ENCODE assay signal across 24 mouse cellular contexts in genomic region chr7:16418713-16419112, GRCm38 (mm10). TPM values are rescaled to one million over a fixed set of nuclear protein-coding genes. Genes with fewer than 3 reads are reported as not detected.
DNase-seq lines count a peak whose midpoint lies in the region; ATAC-seq lines count a peak whose summit lies in the region.
"Had no signal": no experiment of that assay in that cellular context is flagged by ENCODE, and none has a peak within 500 bp of the region (broad histone marks: within the 10 kb centered on the region; RNA-seq: fewer than 3 reads in every experiment).

No protein-coding gene starts in this region.

- no peak overlapping the region for H3K4me2 ChIP-seq in liver, embryonic 13.5 days
- no peak overlapping the region for H3K4me2 ChIP-seq in kidney, embryonic 14.5 days (replicated peaks; ENCODE audit: low read depth, low read length)
- H3K4me2 ChIP-seq: hindbrain, embryonic 12.5 days; limb, embryonic 13.5 days; lung, embryonic 15.5 days; neural tube, embryonic 13.5 days had no signal

- H3K27ac ChIP-seq in liver, embryonic 13.5 days = 0 out of 2 replicates have a peak overlapping the region, but pooled peaks have one; percentile 5
- H3K27ac ChIP-seq in kidney, embryonic 14.5 days (ENCODE audit: low read depth, low read length) = no peak overlapping the region
- H3K27ac ChIP-seq: hindbrain, embryonic 12.5 days; limb, embryonic 13.5 days; lung, embryonic 15.5 days; midbrain, embryonic 10.5 days; neural tube, embryonic 13.5 days had no signal

- H3K9ac ChIP-seq in liver, embryonic 13.5 days = no peak overlapping the region
- H3K9ac ChIP-seq in kidney, embryonic 14.5 days (ENCODE audit: low read depth, low read length) = no peak overlapping the region
- H3K9ac ChIP-seq: forebrain, postnatal 0 days; hindbrain, embryonic 12.5 days; limb, embryonic 13.5 days; lung, embryonic 15.5 days; neural tube, embryonic 13.5 days had no signal

- no peak overlapping the region for H3K4me3 ChIP-seq in liver, embryonic 13.5 days (replicated peaks)
- H3K4me3 ChIP-seq in kidney, embryonic 14.5 days (ENCODE audit: low read length) = no peak overlapping the region
- H3K4me3 ChIP-seq: hindbrain, embryonic 12.5 days; limb, embryonic 13.5 days; lung, embryonic 15.5 days; midbrain, embryonic 10.5 days; myocyte; neural tube, embryonic 13.5 days had no signal

- 86% methylated on average over 5 of the region's 5 CpGs for WGBS in liver, embryonic 13.5 days (ENCODE audit: insufficient replicate concordance)
- WGBS in kidney, embryonic 14.5 days = 83% methylated on average over 5 of the region's 5 CpGs

- H3K4me1 ChIP-seq in liver, embryonic 13.5 days (replicated peaks) = peaks cover 35% of the 10 kb centered on the region
- H3K4me1 ChIP-seq in kidney, embryonic 14.5 days (ENCODE audit: control insufficient read depth, insufficient read depth, low read length) = peaks cover 6% of the 10 kb centered on the region; the same call in 1 of the 2 replicates
- H3K4me1 ChIP-seq: hindbrain, embryonic 12.5 days; limb, embryonic 13.5 days; neural tube, embryonic 13.5 days had no signal

- no peaks in the 10 kb centered on the region for H3K27me3 ChIP-seq in liver, embryonic 13.5 days
- H3K27me3 ChIP-seq in kidney, embryonic 14.5 days (ENCODE audit: control insufficient read depth, insufficient read depth, low read length) = no peaks in the 10 kb centered on the region
- H3K27me3 ChIP-seq: hindbrain, embryonic 12.5 days; limb, embryonic 13.5 days; lung, embryonic 15.5 days; neural tube, embryonic 13.5 days had no signal

- H3K36me3 ChIP-seq in liver, embryonic 13.5 days = peaks cover 94% of the 10 kb centered on the region
- H3K36me3 ChIP-seq in kidney, embryonic 14.5 days (ENCODE audit: control insufficient read depth, insufficient read depth, low read length) = peaks cover 73% of the 10 kb centered on the region

- ATAC-seq in liver, embryonic 13.5 days (ENCODE audit: low read depth) = no peak
- peak; percentile 58 for ATAC-seq in granulocyte monocyte progenitor cell, adult 5-6 weeks (replicated peaks; ENCODE audit: poor library complexity, severe bottlenecking)
- peak; percentile 69 for ATAC-seq in megakaryocyte progenitor cell, adult 5-6 weeks (replicated peaks; ENCODE audit: poor library complexity)
- ATAC-seq in kidney, embryonic 14.5 days (ENCODE audit: low FRiP score, low TSS enrichment) = no peak
- ATAC-seq: forebrain, postnatal 0 days; midbrain, embryonic 16.5 days had no signal

- no peak for DNase-seq in liver, embryonic 13.5 days
- no peak for DNase-seq in liver
- DNase-seq in NIH3T3 (ENCODE audit: low read depth) = peak; percentile 74
- no peak for DNase-seq in cerebellum, postnatal 14 days
- DNase-seq: adrenal gland, postnatal 36 days; cerebellum, adult 11 months; cerebellum, postnatal 10 days; forebrain, postnatal 0 days; gastrocnemius, postnatal 14 days; kidney, postnatal 14 days; layer of hippocampus, postnatal 36 days had no signal

- H3K9me3 ChIP-seq in liver, embryonic 13.5 days (replicated peaks) = no peaks in the 10 kb centered on the region
- no peaks in the 10 kb centered on the region for H3K9me3 ChIP-seq in kidney, embryonic 14.5 days (ENCODE audit: control insufficient read depth, low read length)
- H3K9me3 ChIP-seq: hindbrain, embryonic 12.5 days; limb, embryonic 13.5 days; lung, embryonic 15.5 days; midbrain, embryonic 10.5 days; neural tube, embryonic 13.5 days had no signal

RNA-seq across cellular contexts. Expression of gene Zc3h4, which starts 18.0 kb away (rescaled TPM):
- 8.2 and 8.3 TPM in 2 replicates for polyA plus RNA-seq in liver, embryonic 13.5 days (2015; fragmentation: Nextera tagmentation; extraction: Ambion mirVana)
- 42.3 and 57.9 TPM in 2 replicates for total RNA-seq in granulocyte monocyte progenitor cell, adult 5-6 weeks (2014; fragmentation: Nextera tagmentation)
- 20.9 and 40.7 TPM in 2 replicates for total RNA-seq in granulocyte monocyte progenitor cell, adult 5-6 weeks (2017)
- 36.5 and 38.7 TPM in 2 replicates for total RNA-seq in megakaryocyte progenitor cell, adult 5-6 weeks (2015)
- total RNA-seq in megakaryocyte progenitor cell, adult 5-6 weeks (2017) = 25.9 and 33.5 TPM in 2 replicates
- 16.7 and 23.6 TPM in 2 replicates for polyA plus RNA-seq in kidney, embryonic 14.5 days (2014; fragmentation: Nextera tagmentation; extraction: Ambion mirVana)

RNA-seq across cellular contexts. Expression of gene Sae1, which starts 31.1 kb away (rescaled TPM):
- polyA plus RNA-seq in liver, embryonic 13.5 days (2015; fragmentation: Nextera tagmentation; extraction: Ambion mirVana) = 144 and 161 TPM in 2 replicates
- 131 and 137 TPM in 2 replicates for total RNA-seq in granulocyte monocyte progenitor cell, adult 5-6 weeks (2014; fragmentation: Nextera tagmentation)
- 409 and 421 TPM in 2 replicates for total RNA-seq in granulocyte monocyte progenitor cell, adult 5-6 weeks (2017)
- 76.8 and 81.3 TPM in 2 replicates for total RNA-seq in megakaryocyte progenitor cell, adult 5-6 weeks (2015)
- 429 and 547 TPM in 2 replicates for total RNA-seq in megakaryocyte progenitor cell, adult 5-6 weeks (2017)
- 241 and 323 TPM in 2 replicates for polyA plus RNA-seq in kidney, embryonic 14.5 days (2014; fragmentation: Nextera tagmentation; extraction: Ambion mirVana)

RNA-seq across cellular contexts. Expression of gene Tmem160, which starts 33.9 kb away (rescaled TPM):
- polyA plus RNA-seq in liver, embryonic 13.5 days (2015; fragmentation: Nextera tagmentation; extraction: Ambion mirVana) = 30.0 and 35.4 TPM in 2 replicates
- total RNA-seq in granulocyte monocyte progenitor cell, adult 5-6 weeks (2014; fragmentation: Nextera tagmentation) = 27.5 and 71.6 TPM in 2 replicates
- 17.2 and 26.2 TPM in 2 replicates for total RNA-seq in granulocyte monocyte progenitor cell, adult 5-6 weeks (2017)
- 34.6 and 42.5 TPM in 2 replicates for total RNA-seq in megakaryocyte progenitor cell, adult 5-6 weeks (2015)
- 9.5 and 13.5 TPM in 2 replicates for total RNA-seq in megakaryocyte progenitor cell, adult 5-6 weeks (2017)
- 56.0 TPM in 2 replicates for polyA plus RNA-seq in kidney, embryonic 14.5 days (2014; fragmentation: Nextera tagmentation; extraction: Ambion mirVana)

RNA-seq across cellular contexts. Expression of gene Npas1, which starts 58.8 kb away (rescaled TPM):
- 0.13 and 0.16 TPM in 2 replicates for polyA plus RNA-seq in liver, embryonic 13.5 days (2015; fragmentation: Nextera tagmentation; extraction: Ambion mirVana)
- total RNA-seq in granulocyte monocyte progenitor cell, adult 5-6 weeks (2014; fragmentation: Nextera tagmentation) = not detected in 2 replicates
- not detected in 2 replicates for total RNA-seq in granulocyte monocyte progenitor cell, adult 5-6 weeks (2017)
- not detected in 2 replicates for total RNA-seq in megakaryocyte progenitor cell, adult 5-6 weeks (2015)
- not detected in 2 replicates for total RNA-seq in megakaryocyte progenitor cell, adult 5-6 weeks (2017)
- polyA plus RNA-seq in kidney, embryonic 14.5 days (2014; fragmentation: Nextera tagmentation; extraction: Ambion mirVana) = 0.13 TPM in 1 of 2 replicates, not detected in the other
- total RNA-seq: adrenal gland, adult 18-20 months; adrenal gland, postnatal 36 days; gastrocnemius, postnatal 14 days; heart, adult 8-10 months; heart, postnatal 25 days had no signal

Comparison
In these comparisons a context has a peak if more than half of its experiments do, and no peak if none do; other contexts are left out.
1. ATAC-seq: peak in granulocyte monocyte progenitor cell, adult 5-6 weeks (single experiment) and megakaryocyte progenitor cell, adult 5-6 weeks (single experiment); none in liver, embryonic 13.5 days (single experiment) and kidney, embryonic 14.5 days (single experiment).